Mouse (Mus musculus) T-cell, adult 2 months (primary cell): ENCODE data around the gene Gm20390.
A peak's percentile ranks its signal among the peaks of the same experiment; 100 is the strongest.

ENCODE experiments used
- DNase-seq: peaks from one replicate; pipeline ENCODE4 v3.0.0; 2022; ENCODE audit warnings: low spot score

The Gm20390 gene

GRCm38 (mm10) chr11:93968005-93968847 is at the start of gene Gm20390, which contains the start of gene Nme1:
Gm20390 (minus strand) TSS chr11:93968293.
Nme1 (minus strand) TSS chr11:93968521.
- DNase-seq, result peak; percentile 97

GRCm38 (mm10) chr11:94003346-94003745 is 35.3 kb upstream of the Gm20390 start:
- no peak for DNase-seq

GRCm38 (mm10) chr11:93999276-93999675 is 31.2 kb upstream of the Gm20390 start:
- no peak for DNase-seq

GRCm38 (mm10) chr11:93997141-93997775 is 29.2 kb upstream of the Gm20390 start:
- DNase-seq, result peak; percentile 49

- peak; percentile 61 for DNase-seq
These were observed 28.4 kb upstream of the Gm20390 start for GRCm38 (mm10) chr11:93996306-93997140.

- peak; percentile 96 for DNase-seq
These were observed 27.7 kb upstream of the Gm20390 start, which contains the start of gene Spag9 for GRCm38 (mm10) chr11:93995720-93996305. Spag9 (plus strand) TSS chr11:93996091.

- DNase-seq, result peak; percentile 95
These were observed 27.1 kb upstream of the Gm20390 start for GRCm38 (mm10) chr11:93995111-93995719.

- peak; percentile 4 for DNase-seq
These were observed 26.4 kb upstream of the Gm20390 start for GRCm38 (mm10) chr11:93994531-93994930.

- DNase-seq, result no peak
These were observed 20.4 kb upstream of the Gm20390 start for GRCm38 (mm10) chr11:93988328-93989062.

GRCm38 (mm10) chr11:93987625-93988327 is 19.7 kb upstream of the Gm20390 start:
- DNase-seq, result no peak

- DNase-seq, result no peak
These were observed 18.9 kb upstream of the Gm20390 start for GRCm38 (mm10) chr11:93987026-93987425.

GRCm38 (mm10) chr11:93986298-93986697 is 18.2 kb upstream of the Gm20390 start:
- DNase-seq, result no peak

GRCm38 (mm10) chr11:93985265-93985664 is 17.2 kb upstream of the Gm20390 start:
- DNase-seq, result no peak

- no peak for DNase-seq
These were observed 16.5 kb upstream of the Gm20390 start for GRCm38 (mm10) chr11:93984619-93985018.

GRCm38 (mm10) chr11:93979502-93980049 is 11.5 kb upstream of the Gm20390 start:
- DNase-seq, result no peak

- DNase-seq, result no peak
These were observed 4.9 kb upstream of the Gm20390 start for GRCm38 (mm10) chr11:93972951-93973350.

- DNase-seq, result no peak
These were observed 1.7 kb upstream of the Gm20390 start for GRCm38 (mm10) chr11:93969799-93970198.

- DNase-seq, result no peak
These were observed 1.1 kb upstream of the Gm20390 start for GRCm38 (mm10) chr11:93969171-93969570.

GRCm38 (mm10) chr11:93968848-93969128 is 695 bp upstream of the Gm20390 start:
- no peak for DNase-seq

- no peak for DNase-seq
These were observed 712 bp downstream of the Gm20390 start for GRCm38 (mm10) chr11:93967381-93967780.
